In genomic region chr3:148960751-148961289, GRCm38 (mm10) we compare ENCODE assay signal across 21 mouse cellular contexts. TPM values are rescaled to one million over a fixed set of nuclear protein-coding genes. Genes with fewer than 3 reads are reported as not detected.
A peak's percentile ranks its signal among the peaks of the same experiment; 100 is the strongest.
DNase-seq lines count a peak whose midpoint lies in the region; ATAC-seq and TF ChIP-seq lines count a peak whose summit lies in the region.
"Had no signal": no experiment of that assay in that cellular context is flagged by ENCODE, and none has a peak within 500 bp of the region (broad histone marks: within the 10 kb centered on the region; RNA-seq: fewer than 3 reads in every experiment).

No protein-coding gene starts in this region.

- H3K36me3 ChIP-seq in forebrain, embryonic 11.5 days (ENCODE audit: control insufficient read depth, insufficient read depth, low read length): no peaks in the 10 kb centered on the region
- H3K36me3 ChIP-seq in forebrain, embryonic 14.5 days (ENCODE audit: control insufficient read depth, insufficient read depth, low read length): no peaks in the 10 kb centered on the region
- no peaks in the 10 kb centered on the region for H3K36me3 ChIP-seq in liver, embryonic 12.5 days
- no peaks in the 10 kb centered on the region for H3K36me3 ChIP-seq in hindbrain, embryonic 11.5 days (ENCODE audit: control insufficient read depth, insufficient read depth, low read length)
- H3K36me3 ChIP-seq: hindbrain, embryonic 13.5 days; limb, embryonic 12.5 days; liver, embryonic 15.5 days; neural tube, embryonic 13.5 days had no signal

- H3K9ac ChIP-seq in forebrain, embryonic 11.5 days (ENCODE audit: low read length): no peak overlapping the region
- H3K9ac ChIP-seq in forebrain, embryonic 14.5 days (ENCODE audit: low read length): no peak overlapping the region
- no peak overlapping the region for H3K9ac ChIP-seq in liver, embryonic 12.5 days
- H3K9ac ChIP-seq in hindbrain, embryonic 11.5 days (ENCODE audit: low read depth, low read length): no peak overlapping the region
- H3K9ac ChIP-seq: hindbrain, embryonic 13.5 days; limb, embryonic 12.5 days; liver, embryonic 15.5 days had no signal

- no peak for TF ChIP-seq POLR2A in bone marrow macrophage, adult 2 months (IDR thresholded peaks at IDR 0.05; ENCODE audit: borderline replicate concordance, low read depth, low read length)

- H3K27me3 ChIP-seq in forebrain, embryonic 11.5 days (ENCODE audit: control insufficient read depth, insufficient read depth, low read length): no peaks in the 10 kb centered on the region
- no peaks in the 10 kb centered on the region for H3K27me3 ChIP-seq in forebrain, embryonic 14.5 days (replicated peaks; ENCODE audit: control insufficient read depth, insufficient read depth, low read length)
- no peaks in the 10 kb centered on the region for H3K27me3 ChIP-seq in liver, embryonic 12.5 days (replicated peaks)
- H3K27me3 ChIP-seq in hindbrain, embryonic 11.5 days (ENCODE audit: control insufficient read depth, insufficient read depth, low read length): no peaks in the 10 kb centered on the region
- H3K27me3 ChIP-seq: hindbrain, embryonic 13.5 days; limb, embryonic 12.5 days; liver, embryonic 15.5 days; neural tube, embryonic 13.5 days had no signal

- no peak overlapping the region for H3K27ac ChIP-seq in forebrain, embryonic 11.5 days (ENCODE audit: low read depth, low read length)
- no peak overlapping the region for H3K27ac ChIP-seq in forebrain, embryonic 14.5 days (ENCODE audit: low read depth, low read length)
- H3K27ac ChIP-seq in liver, embryonic 12.5 days: no peak overlapping the region
- peak overlapping the region; percentile 31 for H3K27ac ChIP-seq in bone marrow macrophage, adult 2 months (ENCODE audit: insufficient read depth, low read depth, low read length)
- H3K27ac ChIP-seq in hindbrain, embryonic 11.5 days (ENCODE audit: low read depth, low read length): no peak overlapping the region
- H3K27ac ChIP-seq: hindbrain, embryonic 13.5 days; left cerebral cortex, adult 2 months; limb, embryonic 12.5 days; liver, embryonic 15.5 days; midbrain, embryonic 10.5 days; neural tube, embryonic 13.5 days had no signal

- TF ChIP-seq CTCF in bone marrow macrophage, adult 2 months (IDR thresholded peaks at IDR 0.05; ENCODE audit: low read depth, low read length): no peak

- no peaks in the 10 kb centered on the region for H3K9me3 ChIP-seq in forebrain, embryonic 11.5 days (ENCODE audit: control insufficient read depth, low read length)
- H3K9me3 ChIP-seq in forebrain, embryonic 14.5 days (replicated peaks; ENCODE audit: control insufficient read depth, low read length): no peaks in the 10 kb centered on the region
- H3K9me3 ChIP-seq in liver, embryonic 12.5 days (replicated peaks): no peaks in the 10 kb centered on the region
- H3K9me3 ChIP-seq in hindbrain, embryonic 11.5 days (ENCODE audit: control insufficient read depth, low read length): no peaks in the 10 kb centered on the region
- H3K9me3 ChIP-seq: hindbrain, embryonic 13.5 days; limb, embryonic 12.5 days; liver, embryonic 15.5 days; midbrain, embryonic 10.5 days; neural tube, embryonic 13.5 days had no signal

- H3K4me1 ChIP-seq in forebrain, embryonic 11.5 days (replicated peaks; ENCODE audit: control insufficient read depth, insufficient read depth, low read length): peaks cover 26% of the 10 kb centered on the region
- peaks cover 41% of the 10 kb centered on the region for H3K4me1 ChIP-seq in forebrain, embryonic 14.5 days (ENCODE audit: control insufficient read depth, insufficient read depth, low read length)
- peaks cover 42% of the 10 kb centered on the region for H3K4me1 ChIP-seq in liver, embryonic 12.5 days
- H3K4me1 ChIP-seq in bone marrow macrophage, adult 2 months (ENCODE audit: control insufficient read depth, insufficient read depth, low read length): peaks cover 25% of the 10 kb centered on the region
- no peaks in the 10 kb centered on the region; the same call in 1 of the 2 replicates for H3K4me1 ChIP-seq in hindbrain, embryonic 11.5 days (replicated peaks; ENCODE audit: control insufficient read depth, insufficient read depth, low read length)

- DNase-seq in forebrain, embryonic 11.5 days (ENCODE audit: low spot score): no peak
- no peak for DNase-seq in forebrain, embryonic 14.5 days (ENCODE audit: low spot score)
- DNase-seq in liver: no peak
- no peak for DNase-seq in hindbrain, embryonic 11.5 days (ENCODE audit: low spot score)
- no peak for DNase-seq in right cerebral cortex, postnatal 4 days
- DNase-seq: adrenal gland, adult 2 months; cerebellum, adult 11-12 months; cerebellum, postnatal 36 days; gastrocnemius, postnatal 14 days; kidney, adult 18-20 months; kidney, postnatal 25 days; right cerebral cortex, postnatal 14 days had no signal

- WGBS in forebrain, embryonic 11.5 days: 81% methylated on average over 9 of the region's 9 CpGs
- WGBS in forebrain, embryonic 14.5 days: 83% methylated on average over 9 of the region's 9 CpGs
- WGBS in liver, embryonic 12.5 days (ENCODE audit: insufficient replicate concordance): 43% methylated on average over 9 of the region's 9 CpGs
- 85% methylated on average over 9 of the region's 9 CpGs for WGBS in hindbrain, embryonic 11.5 days

- H3K4me3 ChIP-seq in forebrain, embryonic 11.5 days (ENCODE audit: low read depth, low read length): no peak overlapping the region
- no peak overlapping the region for H3K4me3 ChIP-seq in forebrain, embryonic 14.5 days (ENCODE audit: low read depth, low read length)
- H3K4me3 ChIP-seq in liver, embryonic 12.5 days: no peak overlapping the region
- no peak overlapping the region for H3K4me3 ChIP-seq in bone marrow macrophage, adult 2 months (ENCODE audit: insufficient read depth, low read length)
- no peak overlapping the region for H3K4me3 ChIP-seq in hindbrain, embryonic 11.5 days (ENCODE audit: low read depth, low read length)
- H3K4me3 ChIP-seq: hindbrain, embryonic 13.5 days; left cerebral cortex, adult 2 months; limb, embryonic 12.5 days; liver, embryonic 15.5 days; midbrain, embryonic 10.5 days; neural tube, embryonic 13.5 days had no signal

- ATAC-seq in forebrain, embryonic 11.5 days (replicated peaks; ENCODE audit: low FRiP score): 0 out of 2 replicates have a peak, but pooled peaks have one; percentile 31
- no peak for ATAC-seq in forebrain, embryonic 14.5 days
- no peak for ATAC-seq in liver, embryonic 12.5 days
- ATAC-seq in megakaryocyte progenitor cell, adult 5-6 weeks (replicated peaks; ENCODE audit: poor library complexity): peak; percentile 43; the same call in 1 of the 2 replicates
- ATAC-seq in hindbrain, embryonic 11.5 days (ENCODE audit: low FRiP score): no peak

- no peak overlapping the region for H3K4me2 ChIP-seq in forebrain, embryonic 11.5 days (ENCODE audit: low read depth, low read length, severe bottlenecking)
- no peak overlapping the region for H3K4me2 ChIP-seq in forebrain, embryonic 14.5 days (ENCODE audit: low read length)
- peak overlapping the region; percentile 10; the same call in 1 of the 2 replicates for H3K4me2 ChIP-seq in liver, embryonic 12.5 days
- H3K4me2 ChIP-seq in hindbrain, embryonic 11.5 days (replicated peaks; ENCODE audit: low read depth, low read length): no peak overlapping the region
- H3K4me2 ChIP-seq: hindbrain, embryonic 13.5 days; limb, embryonic 12.5 days; liver, embryonic 15.5 days; neural tube, embryonic 13.5 days had no signal

RNA-seq across cellular contexts. Expression of gene Adgrl2, which starts 29.5 kb away (rescaled TPM):
- polyA plus RNA-seq in forebrain, embryonic 11.5 days (2014; fragmentation: Nextera tagmentation; extraction: Ambion mirVana): 112 and 116 TPM in 2 replicates
- 69.4 and 92.3 TPM in 2 replicates for polyA plus RNA-seq in forebrain, embryonic 14.5 days (2014; fragmentation: Nextera tagmentation; extraction: Ambion mirVana)
- polyA plus RNA-seq in liver, embryonic 12.5 days (2016; fragmentation: Nextera tagmentation; extraction: Ambion mirVana): 11.5 and 13.3 TPM in 2 replicates
- 42.2 and 45.1 TPM in 2 replicates for polyA plus RNA-seq in bone marrow macrophage, adult 2 months (2012; ENCODE audit: insufficient read depth, insufficient read length, missing spikeins)
- total RNA-seq in megakaryocyte progenitor cell, adult 5-6 weeks (2015): 9.0 and 15.0 TPM in 2 replicates
- 4.2 and 7.1 TPM in 2 replicates for total RNA-seq in megakaryocyte progenitor cell, adult 5-6 weeks (2017)
- 77.5 and 80.7 TPM in 2 replicates for polyA plus RNA-seq in hindbrain, embryonic 11.5 days (2014; fragmentation: Nextera tagmentation; extraction: Ambion mirVana)

Comparison
In these comparisons a context has a peak if more than half of its experiments do, and no peak if none do; other contexts are left out.
1. ATAC-seq: peak in forebrain, embryonic 11.5 days (single experiment) and megakaryocyte progenitor cell, adult 5-6 weeks (single experiment); none in forebrain, embryonic 14.5 days (single experiment), liver, embryonic 12.5 days (single experiment) and hindbrain, embryonic 11.5 days (single experiment).